Mouse (Mus musculus): ENCODE measurements around the gene Olfr472. TPM values are rescaled to one million over a fixed set of nuclear protein-coding genes. Genes with fewer than 3 reads are reported as not detected.
"Not testable (repeated sequence)": the region's sequence is repeated elsewhere in the genome, so short reads cannot be mapped to it uniquely, and the experiment has no call there.

Olfr472 gene
- not detected in 2 replicates for total RNA-seq (2015; ENCODE audit: low replicate concordance)
- not detected in 2 replicates for total RNA-seq (2017; ENCODE audit: low replicate concordance)

GRCm38 (mm10) chr7:107897602-107898001 lies at the start of gene Olfr472:
Olfr472 (plus strand) TSS chr7:107897902.
- no peak for ATAC-seq (replicated peaks; ENCODE audit: low FRiP score, poor library complexity, severe bottlenecking)

- no peak for ATAC-seq (replicated peaks; ENCODE audit: low FRiP score, poor library complexity, severe bottlenecking)
Observed at GRCm38 (mm10) chr7:107930146-107930545, 32.4 kb downstream of the Olfr472 start, which contains the start of gene Olfr473. Olfr473 (plus strand) TSS chr7:107930446.

- ATAC-seq (replicated peaks; ENCODE audit: low FRiP score, poor library complexity, severe bottlenecking): not testable (repeated sequence)
Observed at GRCm38 (mm10) chr7:107952539-107952938, 54.8 kb downstream of the Olfr472 start.

GRCm38 (mm10) chr7:107954343-107954742 lies 56.6 kb downstream of the Olfr472 start, which contains the start of gene Olfr474:
Olfr474 (plus strand) TSS chr7:107954643.
- no peak for ATAC-seq (replicated peaks; ENCODE audit: low FRiP score, poor library complexity, severe bottlenecking)

Other genes starting within 250 kb of the Olfr472 start
- not detected in 2 replicates for gene Cyb5r2, start 139.9 kb upstream of the Olfr472 start, total RNA-seq (2015; ENCODE audit: low replicate concordance)
- gene Cyb5r2, start 139.9 kb upstream of the Olfr472 start, total RNA-seq (2017; ENCODE audit: low replicate concordance): not detected in 2 replicates
- not detected in 2 replicates for gene Ovch2, start 96.7 kb upstream of the Olfr472 start, total RNA-seq (2015; ENCODE audit: low replicate concordance)
- not detected in 2 replicates for gene Ovch2, start 96.7 kb upstream of the Olfr472 start, total RNA-seq (2017; ENCODE audit: low replicate concordance)
- not detected in 2 replicates for gene Olfr467, start 85.6 kb upstream of the Olfr472 start, total RNA-seq (2015; ENCODE audit: low replicate concordance)
- gene Olfr467, start 85.6 kb upstream of the Olfr472 start, total RNA-seq (2017; ENCODE audit: low replicate concordance): not detected in 2 replicates
- not detected in 2 replicates for gene Olfr469, start 72.4 kb upstream of the Olfr472 start, total RNA-seq (2015; ENCODE audit: low replicate concordance)
- not detected in 2 replicates for gene Olfr469, start 72.4 kb upstream of the Olfr472 start, total RNA-seq (2017; ENCODE audit: low replicate concordance)
- gene Olfr470, start 50.4 kb upstream of the Olfr472 start, total RNA-seq (2015; ENCODE audit: low replicate concordance): not detected in 2 replicates
- gene Olfr470, start 50.4 kb upstream of the Olfr472 start, total RNA-seq (2017; ENCODE audit: low replicate concordance): not detected in 2 replicates
- gene Olfr473, start 32.5 kb downstream of the Olfr472 start, total RNA-seq (2015; ENCODE audit: low replicate concordance): not detected in 2 replicates
- not detected in 2 replicates for gene Olfr473, start 32.5 kb downstream of the Olfr472 start, total RNA-seq (2017; ENCODE audit: low replicate concordance)
- gene Olfr474, start 56.7 kb downstream of the Olfr472 start, total RNA-seq (2015; ENCODE audit: low replicate concordance): not detected in 2 replicates
- gene Olfr474, start 56.7 kb downstream of the Olfr472 start, total RNA-seq (2017; ENCODE audit: low replicate concordance): not detected in 2 replicates
- not detected in 2 replicates for gene Olfr476, start 66.9 kb downstream of the Olfr472 start, total RNA-seq (2015; ENCODE audit: low replicate concordance)
- gene Olfr476, start 66.9 kb downstream of the Olfr472 start, total RNA-seq (2017; ENCODE audit: low replicate concordance): not detected in 2 replicates
- gene Olfr477, start 88.8 kb downstream of the Olfr472 start, total RNA-seq (2015; ENCODE audit: low replicate concordance): not detected in 2 replicates
- not detected in 2 replicates for gene Olfr477, start 88.8 kb downstream of the Olfr472 start, total RNA-seq (2017; ENCODE audit: low replicate concordance)
- not detected in 2 replicates for gene Olfr478, start 136.1 kb downstream of the Olfr472 start, total RNA-seq (2015; ENCODE audit: low replicate concordance)
- not detected in 2 replicates for gene Olfr478, start 136.1 kb downstream of the Olfr472 start, total RNA-seq (2017; ENCODE audit: low replicate concordance)
- not detected in 2 replicates for gene Olfr479, start 152.8 kb downstream of the Olfr472 start, total RNA-seq (2015; ENCODE audit: low replicate concordance)
- gene Olfr479, start 152.8 kb downstream of the Olfr472 start, total RNA-seq (2017; ENCODE audit: low replicate concordance): not detected in 2 replicates
- not detected in 2 replicates for gene Olfr480, start 169.4 kb downstream of the Olfr472 start, total RNA-seq (2015; ENCODE audit: low replicate concordance)
- gene Olfr480, start 169.4 kb downstream of the Olfr472 start, total RNA-seq (2017; ENCODE audit: low replicate concordance): not detected in 2 replicates
- not detected in 2 replicates for gene Olfr481, start 182.0 kb downstream of the Olfr472 start, total RNA-seq (2015; ENCODE audit: low replicate concordance)
- not detected in 2 replicates for gene Olfr481, start 182.0 kb downstream of the Olfr472 start, total RNA-seq (2017; ENCODE audit: low replicate concordance)
- not detected in 2 replicates for gene Olfr482, start 199.7 kb downstream of the Olfr472 start, total RNA-seq (2015; ENCODE audit: low replicate concordance)
- not detected in 2 replicates for gene Olfr482, start 199.7 kb downstream of the Olfr472 start, total RNA-seq (2017; ENCODE audit: low replicate concordance)
- gene Olfr483, start 202.9 kb downstream of the Olfr472 start, total RNA-seq (2015; ENCODE audit: low replicate concordance): not detected in 2 replicates
- not detected in 2 replicates for gene Olfr483, start 202.9 kb downstream of the Olfr472 start, total RNA-seq (2017; ENCODE audit: low replicate concordance)
- not detected in 2 replicates for gene Olfr484, start 229.5 kb downstream of the Olfr472 start, total RNA-seq (2015; ENCODE audit: low replicate concordance)
- not detected in 2 replicates for gene Olfr484, start 229.5 kb downstream of the Olfr472 start, total RNA-seq (2017; ENCODE audit: low replicate concordance)

Data from erythroid progenitor cell, adult 5-6 weeks (primary cell).